Mouse (Mus musculus): Measurements from ENCODE around the gene Dgki.

Gene Dgki

DNA sequence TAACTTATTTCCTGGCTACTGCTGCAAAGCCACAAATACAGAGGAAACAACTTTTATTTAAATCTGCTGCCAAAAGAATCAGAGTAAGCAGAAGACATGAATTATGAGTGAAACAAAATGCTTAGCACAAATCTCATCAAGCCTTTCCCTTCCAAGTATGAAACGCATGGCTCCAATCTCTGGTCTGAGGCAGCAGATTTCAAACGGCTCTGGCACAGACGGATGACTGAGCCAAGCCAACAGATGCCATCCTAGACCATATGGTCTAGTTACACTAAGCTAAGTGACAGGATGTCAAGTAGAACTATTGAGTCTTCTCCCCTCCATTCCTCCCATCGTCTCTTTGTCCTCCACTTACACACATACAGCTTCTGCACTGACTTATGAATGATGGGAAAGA is 373.5 kb downstream of the Dgki start:
- no peak for DNase-seq (ENCODE audit: low read depth)

DNA sequence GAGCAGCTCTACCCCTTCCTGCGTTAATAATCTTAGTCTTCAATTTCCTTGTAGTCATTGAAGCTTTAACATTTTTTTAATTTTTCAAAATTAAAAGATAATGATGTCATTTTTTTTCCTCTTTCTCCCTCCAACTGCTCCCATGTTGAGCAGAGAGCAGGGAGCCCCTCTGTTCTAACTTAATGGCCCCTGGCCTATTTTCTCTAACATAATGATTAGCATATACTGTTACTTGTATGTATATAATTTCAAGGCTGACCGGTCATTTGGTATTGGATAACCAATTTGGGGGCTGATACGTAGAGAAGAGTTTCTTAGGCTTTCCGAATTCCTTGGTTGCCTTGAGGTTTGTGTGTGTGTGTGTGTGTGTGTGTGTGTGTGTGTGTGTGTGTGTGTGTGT is 378.0 kb downstream of the Dgki start:
- DNase-seq (ENCODE audit: low read depth), result no peak

DNA sequence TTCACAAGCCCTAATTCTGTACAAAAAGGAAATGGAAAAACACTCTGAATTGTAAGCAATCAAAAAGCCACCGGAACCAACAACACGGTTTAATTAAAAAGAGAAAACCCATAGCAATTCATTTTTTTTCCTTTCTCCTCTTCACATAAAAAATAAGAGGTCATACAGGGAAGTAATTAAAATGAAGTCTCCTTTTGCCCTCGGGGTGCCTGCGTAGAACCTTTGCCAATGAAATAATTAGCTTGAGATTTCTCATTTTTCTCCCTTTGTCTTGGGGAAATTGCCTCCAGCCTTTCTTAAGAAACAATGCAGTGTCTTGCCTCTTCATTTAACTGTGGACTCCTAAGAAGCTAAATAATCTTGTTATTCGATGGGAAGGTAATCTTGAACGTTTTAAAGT is 388.4 kb downstream of the Dgki start:
- DNase-seq (ENCODE audit: low read depth), result no peak

DNA sequence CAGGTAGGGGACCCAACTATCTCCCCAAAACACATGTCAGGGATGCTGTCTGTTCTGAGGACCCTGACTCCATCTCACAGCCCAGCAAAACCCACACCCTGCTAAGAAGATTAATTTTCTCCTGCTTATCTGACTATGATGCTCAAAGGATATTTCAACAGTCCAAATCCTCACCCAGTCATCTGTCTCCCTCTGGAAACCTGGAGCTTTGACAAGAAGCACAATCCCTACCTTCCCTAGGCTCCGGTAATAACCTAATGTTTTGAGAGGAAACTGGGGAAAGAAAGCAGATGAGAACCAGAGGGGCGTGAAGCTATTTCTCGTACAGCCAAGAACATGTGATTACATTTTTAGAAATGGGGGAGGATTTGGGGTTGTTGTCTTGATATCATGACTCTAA is 392.8 kb downstream of the Dgki start:
- DNase-seq (ENCODE audit: low read depth), result no peak

DNA sequence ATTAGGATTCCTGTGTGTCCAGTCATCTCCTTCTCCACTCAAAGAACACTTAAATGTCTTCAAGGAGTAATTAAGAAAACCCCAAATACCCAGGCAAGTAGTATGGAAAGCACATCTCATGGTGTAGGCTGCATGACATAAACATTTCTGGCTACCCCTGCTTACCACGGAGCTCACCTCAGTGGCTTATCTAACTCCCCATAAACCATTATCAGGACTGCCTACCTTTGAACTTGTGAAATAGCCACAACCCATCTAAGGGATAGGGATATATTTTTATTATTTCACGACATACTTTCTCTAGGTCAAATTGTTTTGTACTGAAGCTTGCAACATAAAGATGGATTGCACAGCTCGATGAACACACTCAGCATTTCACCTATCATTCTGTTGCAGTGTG is 394.0 kb downstream of the Dgki start:
- no peak for DNase-seq (ENCODE audit: low read depth)

DNA sequence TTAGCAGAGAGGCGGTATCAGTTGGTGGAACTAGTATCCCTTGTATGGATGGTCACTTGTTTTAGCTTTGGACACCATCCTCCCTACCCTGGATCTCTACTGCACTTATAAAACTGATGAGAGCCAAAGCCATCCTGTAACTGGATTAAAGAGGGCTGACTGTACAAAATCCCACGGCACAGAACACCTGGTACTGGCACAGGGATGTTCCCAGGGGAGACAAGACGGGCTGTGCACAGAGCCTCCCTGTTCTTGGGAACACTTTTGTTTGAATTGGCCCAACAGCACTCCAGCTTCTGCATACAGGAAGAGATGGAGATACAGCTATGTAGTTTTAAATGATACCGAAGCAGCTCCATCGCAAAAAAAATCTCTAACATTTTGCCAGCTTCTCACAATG is 395.1 kb downstream of the Dgki start:
- DNase-seq (ENCODE audit: low read depth), result no peak

DNA sequence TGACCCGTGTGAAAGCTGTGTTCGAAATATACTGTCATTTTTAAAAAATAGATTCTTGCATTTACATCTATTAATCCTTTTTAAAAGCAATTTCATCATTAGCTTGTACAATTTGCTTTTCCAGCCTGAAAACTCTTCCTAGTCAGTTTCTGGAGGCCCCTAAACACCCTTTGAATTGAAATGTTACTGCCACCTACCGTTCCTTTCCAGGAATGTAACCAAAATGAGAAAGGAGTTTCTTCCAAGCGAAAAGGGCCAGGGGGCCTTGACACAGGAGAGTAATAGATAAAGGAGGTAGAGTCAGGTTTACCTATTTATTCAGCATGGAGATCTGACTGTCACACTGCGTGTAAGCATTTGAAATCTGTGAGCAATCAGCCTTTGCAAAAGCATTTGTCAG is 396.2 kb downstream of the Dgki start:
- peak; percentile 87 for DNase-seq (ENCODE audit: low read depth)

DNA sequence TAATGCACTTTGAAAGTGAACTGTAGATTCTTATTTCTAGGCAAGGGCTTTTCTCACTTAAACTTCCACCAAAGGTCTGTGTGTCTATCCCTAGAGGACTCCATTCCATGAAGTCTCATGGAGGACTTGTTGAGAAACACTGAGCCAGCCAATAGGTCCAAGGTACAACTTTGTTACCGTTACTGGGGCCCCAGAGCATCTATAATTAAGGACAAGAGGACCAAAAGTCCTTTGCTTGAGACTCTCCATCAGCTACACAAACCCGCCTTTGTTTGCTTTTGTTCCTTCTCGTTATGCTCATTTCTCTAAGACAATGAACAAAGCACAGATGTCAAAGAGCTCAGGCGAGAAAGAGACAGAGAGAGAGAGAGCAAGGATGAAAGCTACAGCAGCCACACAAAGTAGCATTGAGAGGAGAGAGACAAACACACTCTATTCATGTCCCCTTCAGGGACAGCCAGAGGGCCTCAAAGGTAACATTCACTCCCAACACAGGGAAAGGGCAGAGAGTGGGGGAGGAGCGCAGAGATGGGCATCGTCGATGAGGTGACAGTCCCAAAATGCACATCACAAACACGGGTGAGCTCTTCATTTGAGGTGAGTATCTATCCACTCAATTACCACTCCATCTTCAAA is 396.7 kb downstream of the Dgki start:
- no peak for DNase-seq (ENCODE audit: low read depth)

DNA sequence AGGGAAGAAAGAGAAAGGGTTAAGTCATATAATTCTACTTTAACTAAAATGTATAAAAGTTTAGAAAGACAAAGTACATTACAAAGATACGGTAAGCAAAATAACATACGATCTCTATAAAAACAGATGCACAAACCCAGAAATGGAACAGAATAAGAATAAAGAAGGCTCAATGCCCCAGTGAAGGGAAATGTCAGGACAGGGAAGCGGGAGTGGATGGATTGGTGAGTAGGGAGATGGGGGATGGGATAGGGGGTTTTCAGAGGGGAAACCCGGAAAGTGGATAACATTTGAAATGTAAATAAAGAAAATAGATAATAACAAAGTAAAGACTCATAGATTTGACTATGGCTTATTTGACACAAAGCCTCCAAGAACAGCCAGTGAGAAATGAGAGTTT is 400.1 kb downstream of the Dgki start:
- no peak for DNase-seq (ENCODE audit: low read depth)

DNA sequence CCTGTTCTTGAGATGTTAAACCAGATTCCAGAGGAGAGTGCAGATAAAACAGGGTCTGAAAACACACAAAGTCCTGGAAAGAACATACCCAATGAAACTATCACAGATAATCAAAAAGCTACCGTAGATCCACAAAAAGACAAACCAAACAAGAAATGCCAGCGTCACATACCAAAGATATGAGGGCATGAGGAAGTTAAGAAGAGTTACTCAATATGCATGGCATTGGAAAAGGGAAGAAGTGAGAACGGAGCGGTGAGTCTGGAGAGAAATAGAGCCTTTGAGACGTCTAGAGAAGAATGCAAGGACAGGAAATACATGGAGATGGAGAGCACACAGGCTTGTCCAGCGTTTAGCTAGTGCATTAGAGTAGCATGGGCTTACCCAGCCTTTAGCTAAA is 401.6 kb downstream of the Dgki start:
- DNase-seq (ENCODE audit: low read depth), result no peak

DNA sequence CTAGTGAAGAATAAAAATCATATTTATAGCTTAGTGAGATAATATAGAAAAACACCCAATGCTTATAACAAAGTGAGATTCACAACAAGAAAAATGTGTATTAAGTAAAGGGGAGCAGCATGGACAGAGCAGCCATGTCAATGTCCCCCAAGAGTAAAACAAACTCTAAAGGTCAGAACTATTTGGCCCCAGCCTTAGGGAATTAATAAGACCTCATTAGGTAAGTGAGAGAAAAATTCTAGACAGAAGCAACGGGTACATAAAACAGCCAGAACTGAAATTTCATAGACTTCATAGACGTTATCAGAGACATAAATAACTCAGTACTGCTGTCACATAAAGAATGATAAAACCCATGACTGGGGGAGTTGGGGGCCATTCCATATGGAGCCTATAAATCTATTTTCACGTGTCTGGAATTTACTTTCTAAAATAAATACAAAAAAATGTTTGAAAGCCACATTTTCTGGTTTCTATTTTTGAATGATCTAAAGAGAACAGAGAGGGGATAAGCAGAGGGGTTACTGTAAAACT is 402.3 kb downstream of the Dgki start:
- no peak for DNase-seq (ENCODE audit: low read depth)

DNA sequence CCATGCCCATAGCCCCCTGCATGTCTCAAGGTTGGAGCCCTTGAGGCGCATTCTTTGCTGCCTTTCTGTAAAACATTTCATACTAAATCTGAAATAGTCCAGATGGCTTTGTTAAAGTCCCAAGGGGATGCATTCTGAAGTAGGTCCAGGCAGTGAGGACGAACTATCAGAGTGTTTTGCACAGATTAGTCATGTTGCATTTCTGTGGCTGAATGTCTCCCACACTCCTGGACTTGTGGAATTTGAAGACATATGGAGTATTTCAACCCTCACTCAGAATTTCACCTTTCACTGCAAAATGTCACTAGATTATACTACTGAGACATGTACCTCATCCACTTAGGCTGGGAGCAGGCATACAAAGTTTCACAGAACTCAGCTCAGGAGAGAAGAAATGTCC is 403.3 kb downstream of the Dgki start:
- peak; percentile 79 for DNase-seq (ENCODE audit: low read depth)

DNA sequence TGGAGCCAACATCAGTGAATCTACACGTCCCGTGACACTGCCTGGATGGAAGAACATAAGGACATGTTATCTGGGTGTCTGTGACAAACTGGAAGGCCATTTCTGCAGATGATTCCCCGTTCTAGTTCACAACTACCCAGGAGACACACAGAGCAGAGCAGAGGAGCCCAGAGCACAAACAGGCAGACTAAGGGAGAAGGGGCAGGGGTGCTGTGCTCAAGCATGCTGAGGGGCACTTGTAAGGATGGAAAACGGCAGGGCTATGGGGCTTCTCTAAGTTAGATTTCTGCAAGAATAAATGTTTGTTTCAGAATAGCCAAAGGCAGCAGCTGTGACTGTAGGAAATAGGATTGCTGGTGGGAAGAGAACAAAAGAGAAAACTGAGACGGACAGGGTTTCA is 408.2 kb downstream of the Dgki start:
- DNase-seq (ENCODE audit: low read depth), result no peak

DNA sequence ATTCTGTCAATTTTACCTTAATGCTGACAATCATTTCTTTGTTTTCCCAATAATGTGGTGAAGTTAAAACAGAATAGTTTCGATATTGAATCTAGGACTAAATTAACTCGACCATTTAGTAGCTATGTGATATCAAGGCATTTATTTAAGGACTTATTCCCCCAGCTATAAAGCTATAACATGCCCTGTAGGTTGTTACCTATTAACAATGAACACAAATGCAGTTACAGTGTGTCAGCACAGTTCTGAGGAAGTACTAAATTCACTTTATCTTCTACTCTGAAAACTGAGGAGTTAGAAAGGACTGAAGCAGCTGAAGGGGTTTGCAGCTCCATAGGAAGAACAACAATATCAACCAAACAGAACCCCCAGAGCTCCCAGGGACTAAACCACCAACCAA is 409.2 kb downstream of the Dgki start:
- peak; percentile 50 for DNase-seq (ENCODE audit: low read depth)

DNA sequence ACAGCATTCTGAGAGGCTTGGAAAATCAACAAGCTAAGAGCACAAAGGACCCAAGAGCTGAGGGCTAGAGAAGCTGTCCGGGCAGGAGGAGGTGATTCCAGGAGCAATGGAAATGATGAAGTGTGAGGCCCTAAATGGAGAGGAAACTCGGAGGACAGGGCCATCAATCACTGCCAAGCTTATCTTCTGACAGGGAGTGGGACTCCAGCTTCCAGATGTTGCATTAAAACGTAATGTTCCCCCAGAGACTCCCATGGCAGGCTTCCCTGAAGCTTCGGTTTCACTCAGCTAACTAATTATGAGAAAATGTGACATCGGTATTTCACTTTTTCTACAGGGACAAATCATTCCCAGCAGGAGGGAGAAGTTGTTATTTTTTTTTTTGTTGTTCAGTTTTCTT is 409.7 kb downstream of the Dgki start:
- peak; percentile 100 for DNase-seq (ENCODE audit: low read depth)

DNA sequence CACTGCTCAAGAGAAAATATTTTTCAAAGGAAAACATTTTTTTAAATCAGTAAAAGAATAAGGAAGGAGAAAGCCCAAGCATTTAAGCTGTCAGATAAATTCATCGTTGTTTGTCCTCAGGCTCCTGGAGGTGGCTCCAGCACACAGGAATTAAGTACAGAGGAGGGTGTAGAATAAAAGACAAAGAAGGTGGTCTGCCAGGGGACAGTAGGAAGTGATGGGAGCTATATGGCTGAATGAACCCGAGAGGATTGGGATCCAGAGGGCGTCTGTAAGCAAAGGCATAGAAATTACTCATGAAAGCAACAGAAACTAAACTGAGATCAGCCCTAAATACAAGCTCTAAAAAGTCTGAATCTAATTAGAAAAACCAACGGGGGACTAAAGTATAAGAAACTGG is 418.7 kb downstream of the Dgki start:
- no peak for DNase-seq (ENCODE audit: low read depth)

DNA sequence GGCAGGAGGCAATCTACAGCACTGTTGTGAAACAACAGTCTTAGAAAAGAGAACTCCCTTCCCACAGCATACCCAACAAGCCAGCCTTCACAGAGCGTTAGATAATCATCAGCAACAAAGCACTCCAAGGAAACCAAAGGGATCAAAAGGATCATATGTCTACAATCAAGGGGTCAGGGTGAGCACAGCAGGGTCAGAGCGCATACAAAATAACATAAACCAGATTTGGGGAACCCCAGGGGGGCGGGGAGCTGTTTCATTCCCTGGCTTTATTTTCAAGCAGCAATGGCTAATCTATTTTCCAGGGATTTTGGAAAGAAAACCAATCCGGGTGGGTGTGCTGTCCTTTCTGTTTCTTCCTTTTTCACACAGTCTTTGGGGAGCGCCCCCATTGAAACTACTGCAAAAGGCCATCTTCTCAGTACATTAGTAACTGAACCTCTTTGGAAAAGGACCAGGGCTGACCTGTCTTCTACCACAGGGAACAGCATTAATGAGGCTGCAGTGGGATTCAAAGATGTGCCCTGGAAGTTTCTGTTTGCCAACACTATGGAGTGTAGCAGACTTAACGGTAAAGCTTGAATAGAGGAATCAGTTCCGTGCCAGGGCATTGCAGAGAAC is 419.2 kb downstream of the Dgki start:
- DNase-seq (ENCODE audit: low read depth), result peak; percentile 83

DNA sequence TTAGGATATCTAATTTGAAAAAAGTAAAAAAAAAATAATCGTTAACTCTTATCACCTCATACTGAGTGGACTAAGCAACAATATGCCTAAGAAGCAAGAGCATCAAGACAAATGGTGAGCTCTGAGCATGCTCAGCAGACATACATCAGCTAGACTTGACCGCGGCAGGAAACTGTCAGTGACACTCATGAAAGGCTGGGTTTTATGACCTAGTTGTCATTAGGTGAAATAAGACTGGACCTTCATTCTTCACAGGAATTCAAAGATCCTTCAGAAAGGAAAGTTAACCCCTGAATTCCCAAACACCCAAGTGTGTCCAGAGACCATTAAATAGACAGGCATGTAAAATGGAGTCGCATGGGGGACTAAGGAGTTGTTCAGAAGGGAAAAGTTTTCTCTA is 422.6 kb downstream of the Dgki start:
- no peak for DNase-seq (ENCODE audit: low read depth)

DNA sequence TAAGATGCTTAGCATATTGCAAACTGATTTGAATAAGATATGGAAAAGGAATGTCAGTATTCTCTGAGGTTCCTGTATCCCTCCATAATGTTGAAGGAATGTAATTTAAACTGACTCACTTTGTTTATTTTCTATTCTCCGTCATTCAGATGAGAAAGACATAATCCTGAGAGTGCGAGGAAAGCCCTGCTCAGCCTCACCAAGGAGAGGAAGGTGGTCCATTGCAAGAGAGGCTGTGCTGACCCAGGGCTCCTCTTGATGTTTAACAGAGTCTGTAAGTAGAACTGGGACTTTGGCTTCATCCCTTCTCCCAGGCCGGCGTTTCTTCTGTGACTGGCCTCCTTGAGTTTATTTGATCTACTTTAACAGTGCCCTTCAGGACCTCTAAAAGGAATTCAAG is 423.6 kb downstream of the Dgki start:
- DNase-seq (ENCODE audit: low read depth), result peak; percentile 63

DNA sequence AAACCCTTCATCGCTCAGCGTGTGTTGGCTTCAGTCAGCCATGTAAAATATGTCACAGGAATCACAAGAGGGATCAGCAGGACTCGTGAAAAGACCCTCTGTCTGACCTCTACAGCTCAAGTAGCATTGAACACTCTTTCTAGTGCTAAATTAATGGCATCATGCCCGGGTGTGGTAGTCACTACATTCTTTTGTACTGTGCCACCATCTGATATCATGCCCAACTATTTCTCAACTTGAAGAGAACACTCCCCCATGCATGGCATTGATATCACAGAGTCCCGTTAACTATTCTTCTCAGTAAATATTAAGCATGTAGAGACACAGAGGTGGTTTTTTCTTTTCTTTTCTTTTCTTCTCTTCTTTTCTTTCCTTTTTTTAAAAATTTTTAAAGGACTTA is 424.1 kb downstream of the Dgki start:
- DNase-seq (ENCODE audit: low read depth), result peak; percentile 87

DNA sequence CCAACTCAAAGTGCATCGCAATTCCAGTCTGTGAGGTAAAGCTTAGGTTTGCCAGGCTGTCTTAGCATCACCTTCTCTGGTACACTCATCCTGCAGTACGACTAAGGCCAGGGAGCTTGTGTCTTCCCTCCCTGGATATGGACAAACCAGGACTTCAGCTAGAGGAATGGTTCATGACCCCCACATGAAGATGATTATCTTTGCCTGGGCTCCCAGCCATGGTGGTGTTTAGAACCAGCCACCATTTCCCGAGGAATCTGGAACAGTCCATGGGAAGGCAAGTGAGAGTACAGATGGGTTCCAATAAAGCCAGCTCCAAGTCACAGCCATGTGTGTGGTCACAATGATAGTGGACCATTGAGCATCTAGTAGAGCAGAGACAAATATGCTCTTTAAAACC is 427.1 kb downstream of the Dgki start:
- peak; percentile 64 for DNase-seq (ENCODE audit: low read depth)

DNA sequence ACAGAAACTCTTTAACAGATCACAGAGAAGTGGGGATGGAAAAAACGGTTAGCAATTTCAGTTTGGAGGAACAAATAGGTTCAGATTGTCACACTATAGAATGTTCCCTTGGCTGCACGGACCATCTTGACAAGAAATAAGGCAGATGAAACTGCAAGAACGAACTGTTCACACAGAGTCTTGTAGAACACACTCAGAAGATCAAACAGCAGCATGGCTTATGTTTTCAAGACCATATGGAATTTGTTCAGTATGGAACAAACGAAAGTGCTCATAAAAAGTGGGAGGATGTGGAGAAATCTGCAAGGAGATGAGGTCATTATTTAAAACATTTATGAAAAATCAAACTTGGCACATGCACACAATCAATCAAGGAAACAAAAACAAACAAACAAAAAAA is 431.8 kb downstream of the Dgki start:
- DNase-seq (ENCODE audit: low read depth), result no peak

DNA sequence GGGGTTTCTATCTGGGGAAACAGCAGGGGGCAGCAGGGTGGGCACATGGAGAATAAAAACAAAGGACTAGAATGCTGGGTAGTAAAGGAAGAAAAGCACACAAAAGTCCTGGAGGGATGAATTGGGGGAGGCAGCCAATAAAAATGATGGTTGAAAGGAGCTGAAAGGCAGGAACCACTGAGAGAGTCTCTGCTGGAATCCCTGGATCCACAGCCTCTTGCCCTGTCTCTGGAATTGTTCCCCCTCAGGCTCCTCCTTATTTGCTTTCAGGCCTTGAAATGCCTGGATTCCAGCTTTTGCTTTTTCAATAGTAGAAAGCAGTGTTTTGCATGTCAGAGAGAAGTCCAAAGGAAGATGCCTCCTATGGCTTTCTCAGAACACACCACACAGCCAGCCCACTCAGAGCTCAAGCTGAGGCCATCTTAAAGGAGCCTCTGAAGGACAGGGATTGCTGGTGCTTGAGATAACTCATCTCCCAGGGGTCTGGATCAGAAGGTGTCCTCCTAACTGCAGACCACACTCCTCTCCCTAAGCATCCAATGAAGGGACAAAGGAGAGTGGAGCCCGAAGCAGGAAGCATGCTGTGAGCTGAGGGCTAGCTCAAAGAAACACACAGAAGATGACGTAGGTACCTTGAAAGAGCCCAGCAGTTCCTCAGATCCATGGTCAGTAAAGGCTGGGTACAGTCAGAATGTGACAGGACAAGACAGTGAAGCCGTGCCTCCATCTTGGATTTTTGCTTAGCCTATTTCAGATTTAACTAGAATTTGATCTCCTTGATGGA is 441.5 kb downstream of the Dgki start:
- DNase-seq (ENCODE audit: low read depth), result peak; percentile 33
